Mouse (Mus musculus): ENCODE data around the gene Alkbh4. TPM values are rescaled to one million over a fixed set of nuclear protein-coding genes. Genes with fewer than 3 reads are reported as not detected.

The Alkbh4 gene
- polyA plus RNA-seq, 1 experiment from 2014 or later = 29.7 TPM

Small RNA genes lying within 50 kb of the gene (microRNA-seq; reads per million reads assigned to microRNA genes)
- not detected for gene Mir7035

Other genes starting within 250 kb of the Alkbh4 start
- 134 and 150 TPM in 2 replicates for gene Hspb1, start 248.2 kb upstream of the Alkbh4 start, polyA plus RNA-seq (2015; fragmentation: Nextera tagmentation; extraction: Ambion mirVana)
- gene Ywhag, start 201.5 kb upstream of the Alkbh4 start, polyA plus RNA-seq (2015; fragmentation: Nextera tagmentation; extraction: Ambion mirVana) = 155 and 168 TPM in 2 replicates
- gene Ssc4d, start 161.6 kb upstream of the Alkbh4 start, polyA plus RNA-seq (2015; fragmentation: Nextera tagmentation; extraction: Ambion mirVana) = 4.4 and 4.5 TPM in 2 replicates
- gene Zp3, start 156.0 kb upstream of the Alkbh4 start, polyA plus RNA-seq (2015; fragmentation: Nextera tagmentation; extraction: Ambion mirVana) = 0.22 and 0.47 TPM in 2 replicates
- 35.2 and 37.9 TPM in 2 replicates for gene Dtx2, start 141.3 kb upstream of the Alkbh4 start, polyA plus RNA-seq (2015; fragmentation: Nextera tagmentation; extraction: Ambion mirVana)
- 0.14 and 0.15 TPM in 2 replicates for gene Upk3b, start 97.7 kb upstream of the Alkbh4 start, polyA plus RNA-seq (2015; fragmentation: Nextera tagmentation; extraction: Ambion mirVana)
- 2.2 and 3.5 TPM in 2 replicates for gene Upk3bl, start 81.7 kb upstream of the Alkbh4 start, polyA plus RNA-seq (2015; fragmentation: Nextera tagmentation; extraction: Ambion mirVana)
- 17.0 and 18.5 TPM in 2 replicates for gene Rasa4, start 52.2 kb upstream of the Alkbh4 start, polyA plus RNA-seq (2015; fragmentation: Nextera tagmentation; extraction: Ambion mirVana)
- 233 and 254 TPM in 2 replicates for gene Polr2j, start 19.5 kb upstream of the Alkbh4 start, polyA plus RNA-seq (2015; fragmentation: Nextera tagmentation; extraction: Ambion mirVana)
- gene Lrwd1, start 72 bp upstream of the Alkbh4 start, polyA plus RNA-seq (2015; fragmentation: Nextera tagmentation; extraction: Ambion mirVana) = 44.6 and 45.4 TPM in 2 replicates
- 11.1 and 11.9 TPM in 2 replicates for gene Orai2, start 34.6 kb downstream of the Alkbh4 start, polyA plus RNA-seq (2015; fragmentation: Nextera tagmentation; extraction: Ambion mirVana)
- gene Prkrip1, start 62.8 kb downstream of the Alkbh4 start, polyA plus RNA-seq (2015; fragmentation: Nextera tagmentation; extraction: Ambion mirVana) = 55.3 and 60.1 TPM in 2 replicates
- gene Sh2b2, start 110.4 kb downstream of the Alkbh4 start, polyA plus RNA-seq (2015; fragmentation: Nextera tagmentation; extraction: Ambion mirVana) = 9.6 and 10.8 TPM in 2 replicates

All from limb, embryonic 13.5 days (tissue).